Mouse (Mus musculus): ENCODE measurements around the gene Olfr913.

Olfr913 gene

DNA sequence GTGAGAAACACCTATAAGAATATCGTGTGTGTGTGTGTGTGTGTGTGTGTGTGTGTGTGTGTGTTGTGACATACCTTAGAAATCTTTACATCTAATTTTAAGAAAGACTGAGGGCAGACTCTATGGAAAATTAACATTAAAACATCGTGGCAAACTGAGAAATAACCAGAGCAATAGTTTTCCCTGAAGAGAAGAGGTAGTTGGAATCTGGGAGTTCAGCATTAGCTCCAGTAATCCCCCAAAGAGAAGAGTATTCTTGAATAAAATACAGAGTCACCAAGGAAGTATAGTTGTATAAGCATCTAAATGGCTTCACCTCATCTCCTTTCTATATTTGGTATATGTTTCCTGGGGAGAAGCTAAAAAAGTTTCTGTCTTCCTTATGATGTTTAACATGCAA, at the start of gene Olfr913:
TSS of gene Olfr913 (plus strand) at position 301 of the 400 bp plus-strand sequence.
- no peak for DNase-seq (ENCODE audit: low read depth, low spot score)

DNA sequence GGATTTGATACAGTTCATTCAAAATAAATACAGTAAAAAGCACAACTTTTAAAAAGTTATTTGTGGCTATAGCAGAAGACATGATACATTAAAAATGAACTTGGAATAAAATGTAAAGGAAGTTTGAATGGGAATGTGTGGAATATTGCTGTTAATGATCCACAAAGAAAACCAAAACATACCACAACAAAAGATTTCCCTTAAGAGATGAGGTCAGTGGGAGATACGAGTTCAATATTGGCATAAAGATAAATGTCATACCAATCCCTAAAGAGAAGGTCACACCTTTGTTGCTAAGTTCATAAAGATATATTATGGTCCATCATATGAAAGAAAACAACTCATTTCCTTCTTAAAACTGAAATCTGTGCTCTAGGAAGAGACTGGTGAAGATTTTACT, 12.7 kb upstream of the Olfr913 start, which contains the start of gene Olfr912:
TSS of gene Olfr912 (plus strand) at position 301 of the 400 bp plus-strand sequence.
- DNase-seq (ENCODE audit: low read depth, low spot score): no peak

DNA sequence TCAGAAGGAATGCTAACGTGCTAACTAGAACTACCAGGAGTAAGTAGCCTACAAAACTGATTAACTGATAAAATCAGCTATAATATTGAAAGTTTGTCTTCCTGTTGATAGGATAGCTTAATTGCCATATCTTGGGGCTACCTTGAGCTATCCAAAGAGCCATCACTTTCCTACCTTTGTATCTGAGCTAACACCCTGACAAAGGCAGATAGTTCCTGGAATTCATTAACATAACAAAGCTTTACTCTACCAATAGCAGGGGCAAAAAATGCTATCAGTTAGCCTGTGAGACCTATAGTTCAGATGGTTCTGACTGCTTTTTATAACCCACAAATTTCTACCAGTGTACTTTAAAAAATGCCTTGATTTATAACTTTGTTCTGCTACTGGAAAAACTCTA, 1.5 kb upstream of the Olfr913 start:
- no peak for DNase-seq (ENCODE audit: low read depth, low spot score)

DNA sequence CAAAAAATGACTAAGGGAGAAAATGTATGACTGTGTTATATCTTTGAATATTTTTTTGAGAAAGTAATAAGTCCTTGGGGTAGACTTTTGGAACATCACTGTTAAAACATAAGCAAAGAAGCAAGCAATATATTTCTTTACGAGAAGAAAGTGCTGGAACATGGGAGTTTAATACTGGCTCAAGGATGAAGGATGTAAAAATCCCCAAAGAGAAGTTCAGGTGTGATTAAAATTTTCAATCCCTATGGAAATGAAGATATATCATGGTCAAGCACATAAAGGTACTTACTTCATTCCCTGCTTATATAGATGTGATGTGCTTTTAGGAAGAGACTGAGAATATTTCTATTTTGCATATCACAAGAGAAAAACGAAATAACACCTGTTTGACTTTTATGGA, 12.2 kb downstream of the Olfr913 start, which contains the start of gene Olfr914:
TSS of gene Olfr914 (plus strand) at position 301 of the 400 bp plus-strand sequence.
- no peak for DNase-seq (ENCODE audit: low read depth, low spot score)

DNA sequence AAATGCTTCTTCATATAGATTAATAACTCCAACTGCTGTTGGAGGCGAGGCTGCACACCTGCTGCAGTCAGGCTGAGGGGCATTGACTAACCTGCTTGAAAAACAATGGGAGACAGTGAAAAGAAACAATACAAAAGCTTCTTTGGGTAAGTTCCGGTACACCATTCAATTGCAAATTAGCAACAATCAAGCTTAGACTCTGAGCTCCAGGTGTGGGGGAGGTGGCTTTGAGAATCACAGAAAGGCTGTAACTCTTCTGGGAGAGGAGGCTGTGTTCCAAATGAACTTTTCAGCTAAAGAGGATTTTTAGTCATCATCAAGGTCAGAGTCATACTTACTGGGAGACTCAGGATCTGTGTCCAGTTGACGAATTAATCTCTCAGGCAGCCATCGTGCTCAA, 39.8 kb downstream of the Olfr913 start:
- no peak for DNase-seq (ENCODE audit: low read depth, low spot score)

All from embryo, embryonic 11.5 days (tissue).